Mouse (Mus musculus): Measurements from ENCODE around the gene Fam32a.

Fam32a gene

DNA sequence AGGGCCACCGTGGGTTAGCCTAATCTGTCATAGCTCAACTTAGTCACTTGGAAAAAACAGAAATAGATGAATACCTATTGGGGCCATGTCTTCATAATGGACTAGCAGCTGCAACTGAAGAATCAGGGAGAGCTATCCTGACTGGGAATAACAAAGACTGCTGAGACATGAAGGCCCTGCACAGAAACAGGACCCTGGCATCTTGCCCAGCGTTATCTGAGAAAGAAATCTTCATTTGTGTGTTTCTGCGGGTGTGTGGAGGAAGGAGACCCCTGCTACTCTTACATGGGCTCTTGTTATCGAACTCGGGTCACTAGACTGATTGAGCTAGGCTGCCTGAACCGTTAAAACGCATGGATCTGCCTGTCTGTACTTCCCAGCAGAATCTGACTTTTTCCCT, 21.4 kb downstream of the Fam32a start:
- DNase-seq, result no peak

DNA sequence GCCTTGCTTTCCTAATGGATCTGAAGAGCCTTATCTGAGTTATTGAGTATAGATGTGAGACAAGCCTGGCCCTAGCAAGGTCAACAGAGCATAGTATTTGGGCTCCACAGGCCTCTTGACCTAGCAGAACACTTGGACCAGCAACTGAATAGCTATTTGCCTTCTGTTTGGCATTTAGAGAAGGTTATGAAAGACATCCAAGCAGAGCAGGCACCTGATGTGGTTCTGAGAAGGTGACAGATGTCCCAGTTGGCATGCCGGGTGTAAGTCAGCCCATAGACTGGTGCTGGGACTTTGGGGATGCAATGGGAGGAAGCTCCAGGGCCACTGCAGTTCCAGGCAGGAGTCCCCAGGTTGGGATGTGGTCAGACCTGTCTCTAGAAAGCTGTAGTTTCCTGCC, 22.7 kb downstream of the Fam32a start:
- no peak for DNase-seq

DNA sequence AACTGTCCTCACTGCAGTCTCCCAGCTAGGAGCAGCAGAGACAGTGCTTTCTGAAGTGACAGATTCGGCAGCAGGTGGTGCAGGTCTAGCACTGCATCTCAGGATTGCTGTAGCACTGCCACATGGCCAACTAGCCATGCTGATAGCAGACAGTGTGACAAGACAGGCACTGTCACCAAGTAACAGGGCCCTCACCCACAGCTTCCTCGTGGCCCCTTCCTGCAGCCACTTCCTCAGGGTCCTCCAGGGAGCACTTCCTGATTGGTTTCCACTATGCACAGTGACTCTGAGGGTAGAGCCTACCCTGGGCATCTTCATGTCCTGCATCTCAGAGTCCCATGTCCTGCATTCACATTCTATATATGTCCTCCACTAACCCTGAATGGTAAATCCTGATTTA, 25.1 kb downstream of the Fam32a start:
- no peak for DNase-seq

DNA sequence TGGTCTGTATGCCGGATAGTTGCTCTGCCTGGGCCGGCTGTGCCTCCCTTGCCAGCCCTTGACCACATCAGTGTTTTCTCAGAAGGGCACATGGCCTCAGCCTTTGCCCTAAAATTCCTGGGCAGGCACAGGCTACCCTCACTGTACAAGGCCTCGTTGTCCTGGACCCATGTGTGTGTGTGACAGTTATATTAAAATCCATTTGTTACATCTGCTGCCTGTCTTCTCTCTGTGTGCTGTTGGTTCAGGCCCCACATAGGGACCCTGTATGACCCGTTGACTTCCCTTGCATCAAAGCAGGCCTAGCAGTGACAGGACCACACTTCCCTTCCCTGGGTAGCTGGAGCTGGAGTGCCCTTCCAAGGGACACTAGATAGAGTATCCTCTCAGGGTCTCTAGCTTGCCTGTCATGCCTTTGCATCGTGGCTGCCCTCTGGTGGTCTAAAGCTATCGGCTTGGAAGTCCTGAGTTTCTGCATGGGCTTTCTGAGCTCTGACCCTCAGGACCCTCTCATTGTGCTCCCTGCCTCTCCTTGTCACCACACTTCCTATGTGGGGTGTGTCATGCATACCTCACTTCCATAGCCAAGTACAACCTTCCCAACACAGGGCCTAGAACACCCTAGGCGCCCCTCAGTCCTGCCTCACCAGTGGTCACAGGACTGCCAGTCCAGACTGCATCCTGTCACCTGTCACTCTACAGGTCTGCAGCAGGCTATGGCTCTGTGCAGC, 37.8 kb downstream of the Fam32a start:
- DNase-seq, result peak; percentile 60

DNA sequence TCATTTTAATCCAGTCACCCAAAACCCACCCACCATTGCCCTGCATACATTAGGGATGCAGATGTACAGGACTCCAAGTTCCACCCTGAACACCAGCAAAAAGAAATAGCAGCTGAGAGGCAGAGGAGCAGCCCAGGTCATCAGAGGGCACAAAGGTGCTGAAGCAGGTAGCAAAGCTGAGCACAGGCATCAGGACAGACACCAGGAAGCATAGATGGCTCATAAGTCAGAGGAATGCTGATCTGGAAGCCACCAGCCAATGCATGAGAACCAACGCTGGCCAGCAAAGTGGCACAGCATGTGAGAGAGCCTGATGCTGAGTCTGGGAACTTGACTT, 38.3 kb downstream of the Fam32a start:
- no peak for DNase-seq

DNA sequence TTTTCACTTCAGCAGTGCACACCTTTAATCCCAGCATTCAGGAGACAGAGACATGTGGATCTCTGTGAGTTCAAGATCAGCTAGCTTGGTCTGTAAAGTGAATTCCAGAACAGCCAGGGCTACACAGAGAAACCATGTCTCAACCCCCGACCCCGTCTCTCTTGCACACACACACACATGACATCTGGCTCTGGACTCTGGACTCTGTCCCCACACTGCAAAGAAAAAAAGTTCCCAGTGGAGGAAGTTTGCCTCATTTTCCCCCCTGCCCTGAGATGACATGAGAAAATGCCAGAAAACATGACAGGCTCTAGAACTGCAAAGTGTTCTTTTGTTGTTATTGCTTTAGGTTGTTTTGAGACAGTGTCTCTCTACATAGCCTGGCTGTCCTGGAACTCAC, 40.3 kb downstream of the Fam32a start:
- DNase-seq, result no peak

DNA sequence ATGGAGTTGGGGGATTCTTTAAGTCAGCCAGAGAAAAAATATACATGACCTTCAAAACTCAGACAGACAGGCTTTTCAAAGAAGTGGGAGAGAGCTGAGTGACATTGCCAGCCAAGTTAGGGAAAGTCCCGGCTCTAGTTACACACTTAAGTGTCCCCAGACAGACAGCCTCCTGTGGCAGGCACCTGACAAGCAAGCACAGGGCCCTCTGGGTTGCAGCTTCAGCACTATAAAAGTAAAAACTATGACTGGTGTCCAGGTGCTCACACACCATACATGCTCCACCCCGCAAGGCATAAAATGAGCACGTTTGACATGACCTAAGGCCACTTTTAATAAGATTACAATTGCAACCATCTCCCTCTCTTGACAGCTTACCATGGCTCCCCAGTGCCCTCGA, 41.1 kb downstream of the Fam32a start:
- no peak for DNase-seq

DNA sequence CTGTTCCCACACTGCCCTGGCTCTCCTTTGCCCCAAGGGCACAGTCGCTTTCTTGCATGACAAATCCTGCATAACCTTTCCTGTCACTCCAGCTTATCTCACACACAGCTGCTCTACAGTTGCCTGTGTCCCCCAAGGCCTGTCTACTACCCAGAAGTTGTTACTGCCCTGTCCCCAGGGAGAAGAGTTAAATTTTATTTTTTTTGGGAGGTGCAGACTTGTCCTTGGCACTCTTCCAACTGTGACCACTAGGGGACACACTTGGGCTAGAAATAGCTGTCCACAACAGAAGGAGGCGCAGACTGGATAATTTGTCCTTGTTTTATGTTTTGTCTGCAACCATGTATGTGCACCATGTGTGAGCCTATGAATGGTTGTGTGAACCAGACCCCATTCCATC, 41.5 kb downstream of the Fam32a start:
- peak; percentile 83 for DNase-seq

DNA sequence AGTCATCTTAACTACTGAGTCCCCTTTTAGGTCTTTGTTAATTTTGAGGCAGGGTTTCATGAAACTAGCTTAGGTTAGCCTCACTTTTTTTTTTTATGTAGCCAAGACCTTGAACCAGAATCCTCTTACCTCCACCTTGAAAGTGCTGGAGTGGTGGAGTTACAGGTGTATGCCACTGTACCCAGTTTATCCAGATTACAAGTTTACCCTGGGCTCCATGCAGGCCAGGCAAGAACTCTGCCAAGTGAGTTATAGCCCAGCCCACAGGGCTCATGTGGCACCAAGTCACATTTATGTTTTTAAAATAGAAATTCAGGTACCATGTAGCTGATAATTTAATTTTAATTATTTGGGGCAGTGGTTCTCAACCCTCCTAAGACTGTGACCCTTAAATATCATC, 41.9 kb downstream of the Fam32a start:
- no peak for DNase-seq

DNA sequence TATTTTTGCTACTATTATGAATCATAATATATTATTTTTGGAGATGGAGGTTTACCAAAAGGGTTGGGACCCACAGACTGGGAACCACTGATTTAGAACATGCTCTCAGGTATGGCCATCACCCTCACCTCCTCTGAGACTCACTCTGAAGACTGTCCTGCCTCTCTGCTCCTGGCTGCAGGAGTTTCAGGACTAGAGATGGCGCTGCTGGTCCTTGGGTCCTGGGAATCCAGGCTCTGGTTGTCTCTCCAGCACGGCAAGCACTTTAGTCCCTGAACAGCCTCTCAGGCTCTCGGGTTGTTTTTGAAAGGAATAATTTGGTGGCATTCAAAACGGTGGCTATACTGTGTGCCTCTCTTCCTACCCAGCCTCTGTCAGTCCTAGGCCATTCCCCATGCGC, 42.3 kb downstream of the Fam32a start:
- no peak for DNase-seq

DNA sequence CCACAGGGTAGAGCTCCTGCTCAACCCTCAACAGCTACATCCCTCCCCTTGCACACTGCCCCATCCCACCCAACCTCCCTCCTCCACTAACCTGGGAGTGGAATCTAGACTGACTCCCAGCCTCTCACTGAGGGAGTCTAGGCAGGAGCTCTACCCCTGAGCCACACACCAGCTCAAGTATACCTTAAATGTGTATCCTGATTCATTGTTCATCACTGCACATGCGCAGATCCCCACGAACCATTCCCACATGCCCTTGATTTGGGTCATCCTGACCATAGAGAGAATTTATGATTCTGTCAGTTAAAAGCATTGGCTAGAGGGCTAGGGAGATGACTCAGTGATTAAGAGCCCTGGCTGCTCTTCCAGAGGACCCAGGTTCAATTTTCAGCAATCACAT, 43.2 kb downstream of the Fam32a start:
- no peak for DNase-seq

DNA sequence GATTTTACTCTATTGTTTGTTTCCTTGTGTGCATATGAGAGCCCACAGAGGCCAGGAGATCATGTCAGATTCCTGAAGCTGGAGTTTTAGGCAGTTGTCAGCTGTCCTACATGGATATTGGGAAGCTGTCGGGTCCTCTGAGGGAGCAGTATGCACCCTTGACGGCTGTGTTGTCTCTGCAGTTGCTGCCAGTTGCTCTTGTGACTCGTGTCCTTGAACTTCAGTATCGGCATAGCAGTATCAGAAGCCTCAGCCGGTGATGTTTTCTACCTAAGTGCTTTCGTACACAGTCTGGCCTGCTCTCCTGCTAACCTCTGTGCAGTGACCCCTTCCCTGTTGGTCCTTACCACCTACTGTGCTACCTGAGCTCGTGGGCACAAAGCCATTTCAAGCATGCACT, 43.9 kb downstream of the Fam32a start:
- DNase-seq, result no peak

DNA sequence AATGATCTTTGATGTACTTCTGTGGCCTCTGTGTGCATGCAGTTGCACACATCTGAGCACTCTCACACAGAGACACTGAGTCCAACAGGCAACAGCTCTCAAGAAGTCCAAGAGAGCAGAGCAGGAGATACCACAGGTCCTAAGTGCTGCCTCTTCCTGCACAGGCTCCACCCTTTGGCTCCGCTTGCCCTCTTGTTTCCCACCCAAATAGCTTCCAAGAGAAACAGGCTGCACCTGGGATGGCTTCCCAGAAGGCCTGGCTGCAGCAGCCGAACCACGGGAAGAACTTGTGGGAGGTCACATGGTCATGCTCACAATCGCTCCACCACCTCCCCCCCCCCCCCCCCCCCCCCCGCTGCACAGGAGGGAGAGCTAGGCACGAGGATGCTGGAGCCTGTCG, 45.8 kb downstream of the Fam32a start:
- no peak for DNase-seq

DNA sequence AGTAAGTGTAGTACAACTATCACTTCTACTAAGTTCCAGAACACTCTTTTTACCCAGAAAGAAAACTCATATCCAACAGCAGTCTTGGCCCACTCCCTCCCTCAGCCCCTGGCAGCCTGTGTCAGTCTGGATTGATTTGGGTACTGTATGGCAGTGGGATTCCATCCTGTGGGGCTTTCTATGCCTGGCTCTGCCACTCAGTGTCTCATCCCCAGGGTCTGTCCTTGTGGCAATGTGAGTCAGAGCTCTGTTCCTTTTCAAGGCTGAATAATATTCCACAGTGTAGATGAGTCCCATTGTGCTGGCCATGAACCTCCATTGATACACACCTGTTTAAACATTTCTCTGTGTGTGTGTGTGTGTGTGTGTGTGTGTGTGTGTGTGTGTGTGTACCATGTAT, 47.1 kb downstream of the Fam32a start:
- DNase-seq, result no peak

DNA sequence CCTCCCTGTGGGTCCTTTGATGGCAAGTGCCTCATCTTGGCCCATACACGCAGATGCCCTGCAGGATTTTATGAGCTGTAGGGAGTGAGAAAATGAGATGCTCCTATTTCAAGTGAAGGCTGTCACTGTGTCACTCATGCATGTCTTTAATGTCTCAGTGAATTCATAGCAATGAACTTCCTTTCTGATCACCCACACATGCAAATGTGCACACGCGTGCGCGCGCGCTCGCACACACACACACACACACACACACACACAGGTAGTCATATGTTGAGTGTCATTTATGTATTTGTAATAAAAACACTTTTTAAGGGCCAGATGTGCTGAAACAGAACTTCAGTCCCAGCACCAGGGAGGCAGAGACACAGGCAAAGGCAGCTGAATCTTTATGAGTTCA, 47.6 kb downstream of the Fam32a start:
- DNase-seq, result no peak

DNA sequence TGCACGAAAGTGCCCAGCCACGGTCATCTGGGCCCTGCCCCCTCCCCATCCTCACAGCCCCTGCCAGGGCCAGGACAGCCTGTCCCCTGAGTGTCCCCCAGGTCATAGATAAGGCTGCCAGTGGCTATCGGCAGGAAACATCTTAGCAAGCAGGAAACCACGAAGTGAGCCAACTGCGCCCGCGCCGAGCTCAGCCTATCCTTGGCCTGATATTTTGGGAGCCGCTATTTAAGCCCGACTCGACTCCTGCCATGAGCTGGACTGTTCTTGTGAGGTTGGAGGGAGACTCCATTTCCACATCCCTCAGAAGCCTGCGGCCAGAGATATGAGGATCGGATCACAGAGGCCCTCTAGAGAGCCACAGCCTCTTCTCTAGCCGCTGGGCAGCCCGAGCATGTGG, 48.8 kb downstream of the Fam32a start:
- DNase-seq, result no peak

DNA sequence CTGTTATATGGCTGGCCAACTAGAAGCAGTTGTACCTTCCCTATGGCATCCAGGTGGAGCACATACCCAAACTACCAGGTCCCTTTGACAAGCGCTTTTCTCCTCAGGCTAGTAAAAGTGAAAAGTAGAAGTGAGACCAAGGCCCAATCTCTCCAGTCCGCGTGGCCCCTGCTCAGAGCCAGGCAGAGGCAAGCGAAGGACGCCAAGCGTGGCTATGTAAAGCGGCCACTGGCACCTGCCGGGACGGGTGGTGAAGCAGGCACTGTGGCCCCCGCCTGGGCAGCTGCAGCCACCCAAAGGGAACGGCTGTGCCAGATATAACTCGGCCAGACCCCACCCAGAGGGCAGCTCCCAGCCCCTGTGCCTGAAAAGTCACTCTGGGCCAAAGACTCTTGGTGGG, 51.1 kb downstream of the Fam32a start:
- no peak for DNase-seq

DNA sequence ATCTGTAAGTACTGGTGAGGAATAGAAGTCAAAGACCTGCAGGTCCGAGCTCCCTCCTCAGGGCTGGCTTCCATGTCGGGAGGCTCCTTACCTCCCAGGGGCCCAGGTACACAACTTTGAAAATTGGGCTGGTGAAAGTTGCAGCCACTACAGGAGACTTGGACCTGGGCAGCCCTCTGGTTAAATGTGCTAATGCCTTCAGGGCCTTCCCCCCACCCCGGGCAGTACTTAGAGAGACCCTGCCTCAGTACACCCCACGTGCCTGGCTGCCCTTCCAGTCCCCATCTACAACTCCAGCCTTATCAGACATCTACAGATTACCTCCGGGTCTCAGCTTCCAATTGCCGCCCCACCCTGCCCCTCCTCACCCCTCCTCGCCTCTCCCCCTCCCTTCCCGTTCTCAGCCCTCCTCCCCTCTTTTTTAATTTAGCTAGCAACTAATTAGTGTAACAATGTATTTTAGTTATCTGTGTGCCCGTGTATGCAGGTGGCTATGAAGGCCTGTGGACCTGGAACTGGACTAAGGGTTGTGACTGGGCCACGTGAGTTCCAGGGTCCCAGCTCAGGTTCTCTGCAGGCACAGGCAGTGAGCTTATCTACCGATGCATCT, 51.6 kb downstream of the Fam32a start:
- no peak for DNase-seq

DNA sequence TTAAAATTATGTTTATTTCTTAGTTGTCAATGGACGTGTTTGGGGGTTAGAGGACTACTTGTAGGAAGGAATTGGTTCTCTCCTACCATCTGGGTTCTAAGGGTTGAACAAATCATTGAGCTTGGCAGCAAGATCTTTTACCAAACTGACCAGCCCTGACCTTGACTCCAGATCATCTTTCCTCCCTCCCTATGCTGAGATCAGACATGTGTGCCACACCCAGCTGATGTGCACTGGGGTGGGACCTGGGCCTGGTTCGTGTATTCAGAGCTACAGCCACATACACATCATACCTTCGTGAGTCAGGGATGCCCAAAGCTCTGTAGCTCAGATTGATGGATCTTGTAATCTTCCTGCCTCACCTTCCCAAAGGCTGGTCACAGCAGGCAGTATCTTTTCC, 52.2 kb downstream of the Fam32a start:
- no peak for DNase-seq

DNA sequence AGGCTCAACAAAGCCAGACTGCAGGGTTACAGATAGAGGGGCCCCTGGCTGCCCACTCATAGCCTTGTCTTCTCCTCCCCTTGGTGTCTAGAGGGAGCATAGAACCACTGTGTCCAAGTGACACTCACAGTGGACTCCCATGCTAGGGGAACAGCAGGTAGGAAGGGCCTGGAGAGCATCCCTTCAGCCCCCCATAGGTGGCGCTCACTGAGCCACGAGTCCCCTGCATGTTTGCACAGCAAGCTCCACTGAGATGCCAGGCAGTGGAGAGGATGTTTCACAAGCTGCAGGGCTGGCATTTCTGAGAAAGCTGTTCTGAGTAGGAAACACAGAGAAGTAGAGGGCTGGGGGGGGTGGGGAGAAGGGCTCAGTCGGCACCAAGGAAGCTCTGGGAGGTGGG, 52.8 kb downstream of the Fam32a start:
- DNase-seq, result peak; percentile 55

DNA sequence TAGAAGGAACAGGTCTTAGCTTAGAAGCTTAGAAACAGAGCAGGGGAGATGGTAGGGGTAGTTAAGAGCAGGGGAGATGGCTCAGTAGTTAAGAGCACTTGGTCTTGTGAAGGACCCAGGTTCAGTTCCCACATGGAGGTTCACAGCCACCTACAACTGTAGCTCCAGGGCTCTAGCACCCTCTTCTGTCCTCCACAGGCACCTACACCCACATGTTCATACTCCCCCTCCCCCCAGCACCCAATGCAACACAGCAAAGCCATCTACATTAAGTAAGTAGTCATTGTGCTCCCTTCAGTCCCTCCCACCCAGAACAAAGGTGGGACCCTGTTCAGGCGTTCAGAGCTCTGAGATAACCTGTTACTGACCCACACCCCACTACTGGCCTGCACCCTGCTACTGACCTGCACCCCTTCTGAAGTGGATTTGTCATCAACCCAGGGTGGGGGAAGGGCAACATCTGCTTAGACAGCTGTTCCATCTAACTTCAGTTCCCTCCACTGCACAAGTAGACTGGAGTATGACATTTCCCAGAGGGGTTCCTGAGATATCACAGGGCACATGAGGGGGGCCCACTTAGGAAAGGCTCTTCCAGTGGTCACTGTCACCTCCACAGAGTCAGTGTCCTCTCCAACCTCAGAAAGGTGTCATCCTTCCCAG, 53.7 kb downstream of the Fam32a start:
- DNase-seq, result no peak

DNA sequence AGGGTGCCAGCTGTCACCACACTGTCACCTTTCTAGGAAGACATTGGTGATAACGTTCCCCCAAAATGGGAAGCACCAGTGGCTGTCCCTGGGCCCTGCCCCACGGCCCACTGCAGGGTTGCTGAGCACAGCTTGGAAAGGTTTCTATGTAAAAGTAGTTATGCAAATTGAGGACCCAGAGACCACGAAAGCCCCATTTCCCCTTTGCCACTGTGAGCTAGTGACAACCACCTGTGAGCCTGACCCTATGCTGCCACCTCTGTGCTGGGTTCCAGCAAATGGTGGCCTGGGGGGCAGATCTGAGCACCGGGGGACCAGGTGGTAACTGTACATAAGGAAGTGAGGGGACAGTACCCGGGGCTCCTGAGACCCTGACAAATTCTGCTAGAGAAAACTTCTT, 54.3 kb downstream of the Fam32a start:
- DNase-seq, result no peak

Data from retina, postnatal 1 day (tissue).